Mouse (Mus musculus): Measurements from ENCODE around the gene 1700019D03Rik. TPM values are rescaled to one million over a fixed set of nuclear protein-coding genes. Genes with fewer than 3 reads are reported as not detected.

Gene 1700019D03Rik
- polyA plus RNA-seq, 1 experiment, result not detected

GRCm38 (mm10) chr1:53032550-53032949 lies 12.6 kb upstream of the 1700019D03Rik start:
- H3K4me1 ChIP-seq (ENCODE audit: control insufficient read depth, insufficient read depth, low read length), result no peaks in the 10 kb centered on the region
- H3K27ac ChIP-seq (ENCODE audit: insufficient read depth, low read depth, low read length), result no peak overlapping the region
- no peak overlapping the region for H3K4me3 ChIP-seq (ENCODE audit: insufficient read depth, low read length)
- no peak for TF ChIP-seq POLR2A (IDR thresholded peaks at IDR 0.05; ENCODE audit: borderline replicate concordance, low read depth, low read length)

GRCm38 (mm10) chr1:53018746-53019505 lies 1.1 kb downstream of the 1700019D03Rik start:
- H3K4me1 ChIP-seq (ENCODE audit: control insufficient read depth, insufficient read depth, low read length), result no peaks in the 10 kb centered on the region
- no peak overlapping the region for H3K27ac ChIP-seq (ENCODE audit: insufficient read depth, low read depth, low read length)
- no peak overlapping the region for H3K4me3 ChIP-seq (ENCODE audit: insufficient read depth, low read length)
- TF ChIP-seq CTCF (IDR thresholded peaks at IDR 0.05; ENCODE audit: low read depth, low read length), result no peak
- TF ChIP-seq POLR2A (IDR thresholded peaks at IDR 0.05; ENCODE audit: borderline replicate concordance, low read depth, low read length), result no peak

GRCm38 (mm10) chr1:53015606-53016005 lies 4.4 kb downstream of the 1700019D03Rik start:
- H3K27ac ChIP-seq (ENCODE audit: insufficient read depth, low read depth, low read length), result no peak overlapping the region
- TF ChIP-seq CTCF (IDR thresholded peaks at IDR 0.05; ENCODE audit: low read depth, low read length) (no peak), POLR2A (IDR thresholded peaks at IDR 0.05; ENCODE audit: borderline replicate concordance, low read depth, low read length) (no peak)

GRCm38 (mm10) chr1:53014716-53015115 lies 5.3 kb downstream of the 1700019D03Rik start:
- Histone ChIP-seq H3K4me1 (ENCODE audit: control insufficient read depth, insufficient read depth, low read length) (no peaks in the 10 kb centered on the region), H3K27ac (ENCODE audit: insufficient read depth, low read depth, low read length) (no peak overlapping the region), H3K4me3 (ENCODE audit: insufficient read depth, low read length) (no peak overlapping the region)
- TF ChIP-seq POLR2A (IDR thresholded peaks at IDR 0.05; ENCODE audit: borderline replicate concordance, low read depth, low read length) (no peak), CTCF (IDR thresholded peaks at IDR 0.05; ENCODE audit: low read depth, low read length) (no peak)

More at GRCm38 (mm10) chr1:53015606-53016005, 4.4 kb downstream of the 1700019D03Rik start:
- Histone ChIP-seq H3K4me3 (ENCODE audit: insufficient read depth, low read length) (no peak overlapping the region), H3K4me1 (ENCODE audit: control insufficient read depth, insufficient read depth, low read length) (no peaks in the 10 kb centered on the region)

- no peak for TF ChIP-seq POLR2A (IDR thresholded peaks at IDR 0.05; ENCODE audit: borderline replicate concordance, low read depth, low read length)
- no peak for TF ChIP-seq CTCF (IDR thresholded peaks at IDR 0.05; ENCODE audit: low read depth, low read length)
- no peak overlapping the region for H3K4me3 ChIP-seq (ENCODE audit: insufficient read depth, low read length)
- H3K4me1 ChIP-seq (ENCODE audit: control insufficient read depth, insufficient read depth, low read length), result peaks cover 2% of the 10 kb centered on the region; the same call in 1 of the 2 replicates
- no peak overlapping the region for H3K27ac ChIP-seq (ENCODE audit: insufficient read depth, low read depth, low read length)
Observed at GRCm38 (mm10) chr1:52986692-52987091, 33.3 kb downstream of the 1700019D03Rik start.

- no peak overlapping the region for H3K27ac ChIP-seq (ENCODE audit: insufficient read depth, low read depth, low read length)
- no peak overlapping the region for H3K4me3 ChIP-seq (ENCODE audit: insufficient read depth, low read length)
- TF ChIP-seq POLR2A (IDR thresholded peaks at IDR 0.05; ENCODE audit: borderline replicate concordance, low read depth, low read length), result no peak
- TF ChIP-seq CTCF (IDR thresholded peaks at IDR 0.05; ENCODE audit: low read depth, low read length), result no peak
- H3K4me1 ChIP-seq (ENCODE audit: control insufficient read depth, insufficient read depth, low read length), result no peaks in the 10 kb centered on the region
Observed at GRCm38 (mm10) chr1:52973198-52973597, 46.8 kb downstream of the 1700019D03Rik start.

- Histone ChIP-seq H3K4me3 (ENCODE audit: insufficient read depth, low read length) (no peak overlapping the region), H3K27ac (ENCODE audit: insufficient read depth, low read depth, low read length) (no peak overlapping the region), H3K4me1 (ENCODE audit: control insufficient read depth, insufficient read depth, low read length) (no peaks in the 10 kb centered on the region)
- TF ChIP-seq CTCF (IDR thresholded peaks at IDR 0.05; ENCODE audit: low read depth, low read length) (no peak), POLR2A (IDR thresholded peaks at IDR 0.05; ENCODE audit: borderline replicate concordance, low read depth, low read length) (no peak)
Observed at GRCm38 (mm10) chr1:52971881-52972503, 48.0 kb downstream of the 1700019D03Rik start.

- Histone ChIP-seq H3K4me3 (ENCODE audit: insufficient read depth, low read length) (no peak overlapping the region), H3K4me1 (ENCODE audit: control insufficient read depth, insufficient read depth, low read length) (peaks cover 21% of the 10 kb centered on the region), H3K27ac (ENCODE audit: insufficient read depth, low read depth, low read length) (no peak overlapping the region)
- TF ChIP-seq POLR2A (IDR thresholded peaks at IDR 0.05; ENCODE audit: borderline replicate concordance, low read depth, low read length) (no peak), CTCF (IDR thresholded peaks at IDR 0.05; ENCODE audit: low read depth, low read length) (no peak)
Observed at GRCm38 (mm10) chr1:52964581-52964980, 55.4 kb downstream of the 1700019D03Rik start.

GRCm38 (mm10) chr1:52963097-52963496 lies 56.9 kb downstream of the 1700019D03Rik start:
- Histone ChIP-seq H3K4me1 (ENCODE audit: control insufficient read depth, insufficient read depth, low read length) (peaks cover 21% of the 10 kb centered on the region), H3K4me3 (ENCODE audit: insufficient read depth, low read length) (no peak overlapping the region), H3K27ac (ENCODE audit: insufficient read depth, low read depth, low read length) (peak overlapping the region; percentile 27; the same call in 1 of the 2 replicates)
- TF ChIP-seq CTCF (IDR thresholded peaks at IDR 0.05; ENCODE audit: low read depth, low read length) (no peak), POLR2A (IDR thresholded peaks at IDR 0.05; ENCODE audit: borderline replicate concordance, low read depth, low read length) (no peak)

- peak overlapping the region; percentile 65 for H3K27ac ChIP-seq (ENCODE audit: insufficient read depth, low read depth, low read length)
- no peak for TF ChIP-seq POLR2A (IDR thresholded peaks at IDR 0.05; ENCODE audit: borderline replicate concordance, low read depth, low read length)
- TF ChIP-seq CTCF (IDR thresholded peaks at IDR 0.05; ENCODE audit: low read depth, low read length), result no peak
- H3K4me1 ChIP-seq (ENCODE audit: control insufficient read depth, insufficient read depth, low read length), result peaks cover 21% of the 10 kb centered on the region
- H3K4me3 ChIP-seq (ENCODE audit: insufficient read depth, low read length), result no peak overlapping the region
Observed at GRCm38 (mm10) chr1:52960191-52960590, 59.8 kb downstream of the 1700019D03Rik start.
